Mouse (Mus musculus) spleen, adult 2 months (tissue): Measurements from ENCODE around the gene Gm49425. TPM values are rescaled to one million over a fixed set of nuclear protein-coding genes. Genes with fewer than 3 reads are reported as not detected.

Source experiments
- DNase-seq, 2 experiments: peaks; one replicate each; pipeline versions ENCODE4 v3.0.0 to v3.0.0-alpha.2; 2012 to 2021; ENCODE audit warnings: low spot score in 2 of 2, low read depth in 1 of 2
- H3K27ac ChIP-seq: fragments of 200-500 bp; 2 replicates; pipeline ENCODE4 v1.5.1; 2012; ENCODE audit warnings: low read length, inconsistent platforms; ENCODE audit not compliant: insufficient read depth
- H3K27me3 ChIP-seq: fragments of 200-500 bp; 2 replicates; pipeline ENCODE4 v1.6.1; 2012; ENCODE audit warnings: mild to moderate bottlenecking, moderate library complexity, low read length, inconsistent platforms; ENCODE audit not compliant: control insufficient read depth, insufficient read depth
- H3K36me3 ChIP-seq: fragments of 200-500 bp; 2 replicates; pipeline ENCODE4 v1.6.1; 2012; ENCODE audit warnings: mild to moderate bottlenecking, low read length, inconsistent platforms; ENCODE audit not compliant: control insufficient read depth, insufficient read depth
- H3K4me1 ChIP-seq: fragments of 200-500 bp; 2 replicates; pipeline ENCODE4 v1.6.1; 2011; ENCODE audit warnings: inconsistent platforms; ENCODE audit not compliant: control insufficient read depth, insufficient read depth, insufficient read length
- H3K4me3 ChIP-seq: fragments of 200-500 bp; 2 replicates; pipeline ENCODE4 v1.5.1; 2011; ENCODE audit warnings: mild to moderate bottlenecking, inconsistent platforms; ENCODE audit not compliant: insufficient read depth, insufficient read length; ENCODE audit errors: extremely low read depth
- CTCF ChIP-seq: fragments of 200-500 bp; IDR thresholded peaks from 2 replicates; pipeline ENCODE4 v1.5.1; 2011; ENCODE audit warnings: mild to moderate bottlenecking, inconsistent platforms; ENCODE audit not compliant: insufficient read depth, insufficient read length, insufficient replicate concordance; ENCODE audit errors: extremely low read depth
- POLR2A ChIP-seq: fragments of 200-500 bp; IDR thresholded peaks from 2 replicates; pipeline ENCODE4 v1.6.1; 2011; ENCODE audit warnings: low read depth, low read length, inconsistent platforms
- WGBS: fragments of 180-500 bp; shearing (Covaris S2); methylation state at CpG from one replicate; pipeline ENCODE4 v1.1.7; 2018; 5-methylcytosine and 5-hydroxymethylcytosine counted together
- polyA plus RNA-seq: library from polyadenylated mRNA; depleted of rRNA; stranded (reverse); fragments of >200 nt; gene quantifications from 2 replicates; pipeline ENCODE4 v1.2.3, GENCODE M21; 2012

The Gm49425 gene
- polyA plus RNA-seq, 1 experiment = not detected

GRCm38 (mm10) chr15:101542543-101542942, 25.5 kb upstream of the Gm49425 start:
- Histone ChIP-seq H3K4me1 (no peaks in the 10 kb centered on the region), H3K27ac (no peak overlapping the region), H3K4me3 (no peak overlapping the region), H3K36me3 (no peaks in the 10 kb centered on the region), H3K27me3 (no peaks in the 10 kb centered on the region)
- TF ChIP-seq CTCF = no peak
- TF ChIP-seq POLR2A = no peak
- 63% methylated on average over 9 of the region's 9 CpGs for WGBS
- DNase-seq = no peak

DNA sequence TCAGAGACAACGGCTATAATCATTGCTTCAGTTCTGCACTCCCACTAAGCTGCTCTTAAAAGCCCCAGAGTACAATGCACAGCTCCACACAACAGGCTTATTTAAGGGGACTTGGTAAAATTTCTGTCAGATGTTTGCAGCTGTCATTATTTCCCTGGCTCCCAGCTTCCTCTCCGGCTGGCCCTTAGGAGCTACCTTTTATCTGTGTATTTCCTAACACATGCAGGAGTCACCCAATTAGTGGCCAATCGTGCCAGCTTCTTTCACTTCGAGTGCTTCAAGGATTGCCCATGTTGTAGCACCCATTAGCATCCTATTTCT, 21.5 kb upstream of the Gm49425 start:
- Histone ChIP-seq H3K4me3 (no peak overlapping the region), H3K27me3 (no peaks in the 10 kb centered on the region), H3K36me3 (no peaks in the 10 kb centered on the region), H3K27ac (no peak overlapping the region), H3K4me1 (no peaks in the 10 kb centered on the region)
- 68% methylated on average over 4 of the region's 4 CpGs for WGBS
- no peak for DNase-seq
- TF ChIP-seq POLR2A (no peak), CTCF (no peak)

DNA sequence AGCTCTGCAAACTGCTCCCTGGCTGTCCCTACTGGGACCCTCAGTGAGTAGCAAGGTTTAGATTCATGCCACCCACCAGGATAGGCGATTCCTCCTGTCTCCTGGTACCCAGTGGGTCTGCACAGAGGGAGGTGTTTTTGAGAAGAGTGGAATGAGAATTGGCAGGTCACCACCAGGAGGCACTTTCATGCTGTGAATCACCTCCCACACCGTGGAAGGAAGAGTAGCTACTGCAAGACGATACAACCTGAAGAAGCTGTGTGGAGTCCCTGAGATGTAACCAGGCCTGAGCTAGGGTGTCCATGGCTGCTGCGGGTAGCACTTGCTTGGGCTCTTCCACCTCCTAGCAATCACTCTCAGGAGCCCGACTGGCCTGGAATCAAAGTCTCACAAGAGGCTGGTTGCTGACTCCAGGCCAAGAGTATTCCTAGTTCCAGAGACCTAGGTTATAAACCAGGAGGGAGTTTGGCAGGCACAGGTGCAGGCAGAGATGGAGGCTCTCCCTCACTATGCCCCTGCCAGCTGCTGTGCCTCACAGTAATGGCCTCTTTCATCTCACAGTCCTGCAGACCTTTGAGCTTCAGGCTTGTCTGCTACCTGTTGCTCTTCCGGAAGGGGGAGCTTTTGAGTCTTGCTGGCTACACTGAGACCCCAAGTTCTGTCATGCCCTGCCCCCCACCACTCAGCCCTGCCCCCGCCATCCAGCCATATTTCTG, 21.0 kb upstream of the Gm49425 start:
- Histone ChIP-seq H3K27me3 (no peaks in the 10 kb centered on the region), H3K4me3 (no peak overlapping the region), H3K4me1 (no peaks in the 10 kb centered on the region), H3K36me3 (no peaks in the 10 kb centered on the region), H3K27ac (no peak overlapping the region)
- 36% methylated on average over 7 of the region's 7 CpGs for WGBS
- no peak for DNase-seq
- no peak for TF ChIP-seq CTCF
- TF ChIP-seq POLR2A = no peak

GRCm38 (mm10) chr15:101536054-101536850, 19.2 kb upstream of the Gm49425 start:
- no peak overlapping the region for H3K4me3 ChIP-seq
- H3K27ac ChIP-seq = no peak overlapping the region
- TF ChIP-seq CTCF (no peak), POLR2A (no peak)
- no peak for DNase-seq
- no peaks in the 10 kb centered on the region for H3K27me3 ChIP-seq
- no peaks in the 10 kb centered on the region for H3K36me3 ChIP-seq
- 41% methylated on average over 9 of the region's 9 CpGs for WGBS
- H3K4me1 ChIP-seq = no peaks in the 10 kb centered on the region

- 84% methylated on average over 7 of the region's 7 CpGs for WGBS
- no peaks in the 10 kb centered on the region for H3K36me3 ChIP-seq
- no peak within 1 kb of the TSS for H3K4me3 ChIP-seq
- no peak for DNase-seq
- no peak within 1 kb of the TSS for H3K27ac ChIP-seq
- no peaks in the 10 kb centered on the region for H3K27me3 ChIP-seq
- no peaks in the 10 kb centered on the region for H3K4me1 ChIP-seq
- TF ChIP-seq POLR2A (no peak), CTCF (no peak)
These were observed 15.7 kb upstream of the Gm49425 start, which contains the start of gene Krt84 for GRCm38 (mm10) chr15:101532720-101533119. Gene Krt84 (minus strand): TSS chr15:101532820.

- WGBS = 58% methylated on average over 4 of the region's 4 CpGs
- H3K36me3 ChIP-seq = no peaks in the 10 kb centered on the region
- no peak for DNase-seq
These were observed 5.6 kb upstream of the Gm49425 start for GRCm38 (mm10) chr15:101522556-101523232.

More at GRCm38 (mm10) chr15:101522556-101523232, 5.6 kb upstream of the Gm49425 start:
- TF ChIP-seq POLR2A = no peak
- H3K27ac ChIP-seq = no peak overlapping the region
- H3K4me1 ChIP-seq = no peaks in the 10 kb centered on the region
- H3K27me3 ChIP-seq = no peaks in the 10 kb centered on the region
- no peak overlapping the region for H3K4me3 ChIP-seq
